Mouse (Mus musculus): ENCODE measurements around the gene Itpr2.

DNA sequence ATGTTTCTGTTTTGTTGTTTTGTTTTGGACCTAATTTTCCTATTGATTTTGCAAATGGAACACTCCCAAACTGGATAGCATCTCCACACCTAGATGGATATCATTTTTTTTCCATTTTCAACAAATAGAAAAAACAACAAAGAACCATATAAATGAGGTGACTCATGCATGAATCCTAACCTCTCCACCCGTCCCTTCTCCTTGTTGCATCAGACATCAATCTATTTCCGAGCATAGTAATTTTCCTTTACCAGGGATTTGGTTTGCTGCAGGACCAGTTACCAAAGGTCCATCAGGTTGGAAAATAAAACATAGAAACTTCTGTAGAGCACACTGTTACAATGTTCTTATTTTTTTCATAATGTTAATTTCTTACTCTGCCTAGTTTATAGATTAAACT, 17.0 kb upstream of the Itpr2 start:
- no peak for TF ChIP-seq EP300 (IDR thresholded peaks at IDR 0.05; ENCODE audit: low read depth)
- no peak for TF ChIP-seq CTCF (IDR thresholded peaks at IDR 0.05; ENCODE audit: low read depth)
